Comparison of ENCODE assay signal across 13 mouse cellular contexts in genomic region chr10:79929967-79930825, GRCm38 (mm10). TPM values are rescaled to one million over a fixed set of nuclear protein-coding genes. Genes with fewer than 3 reads are reported as not detected.
DNase-seq lines count a peak whose midpoint lies in the region; ATAC-seq lines count a peak whose summit lies in the region.
"Had no signal": no experiment of that assay in that cellular context is flagged by ENCODE, and none has a peak within 500 bp of the region (broad histone marks: within the 10 kb centered on the region; RNA-seq: fewer than 3 reads in every experiment).

No protein-coding gene starts in this region.

- no peaks in the 10 kb centered on the region for H3K27me3 ChIP-seq in heart, embryonic 10.5 days (ENCODE audit: insufficient read depth, poor library complexity, severe bottlenecking)
- no peaks in the 10 kb centered on the region for H3K27me3 ChIP-seq in neural tube, embryonic 12.5 days (replicated peaks)
- no peaks in the 10 kb centered on the region for H3K27me3 ChIP-seq in limb, embryonic 13.5 days

- peak overlapping the region; percentile 35; the same call in 1 of the 2 replicates for H3K9ac ChIP-seq in neural tube, embryonic 12.5 days
- no peak overlapping the region for H3K9ac ChIP-seq in limb, embryonic 13.5 days

- WGBS in heart, embryonic 10.5 days = 89% methylated on average over 18 of the region's 18 CpGs
- 83% methylated on average over 18 of the region's 18 CpGs for WGBS in neural tube, embryonic 12.5 days
- 83% methylated on average over 18 of the region's 18 CpGs for WGBS in limb, embryonic 13.5 days

- no peaks in the 10 kb centered on the region for H3K9me3 ChIP-seq in heart, embryonic 10.5 days
- no peaks in the 10 kb centered on the region for H3K9me3 ChIP-seq in neural tube, embryonic 12.5 days
- no peaks in the 10 kb centered on the region for H3K9me3 ChIP-seq in limb, embryonic 13.5 days

- H3K36me3 ChIP-seq in heart, embryonic 10.5 days = peaks cover 49% of the 10 kb centered on the region
- H3K36me3 ChIP-seq in neural tube, embryonic 12.5 days = peaks cover 35% of the 10 kb centered on the region
- H3K36me3 ChIP-seq in limb, embryonic 13.5 days = peaks cover 48% of the 10 kb centered on the region

- DNase-seq in heart, embryonic 10.5 days (ENCODE audit: low spot score) = no peak
- DNase-seq in heart, adult 8-10 months (ENCODE audit: low spot score) = no peak
- no peak for DNase-seq in neural tube, embryonic 10.5 days (ENCODE audit: extremely low spot score, low spot score)
- no peak for DNase-seq in layer of hippocampus, adult 11-12 months (ENCODE audit: low spot score)
- DNase-seq: thymus, adult 18-20 months had no signal

- H3K4me3 ChIP-seq in heart, embryonic 10.5 days = peak overlapping the region; percentile 99
- peak overlapping the region; percentile 5; the same call in 1 of the 2 replicates for H3K4me3 ChIP-seq in neural tube, embryonic 12.5 days
- H3K4me3 ChIP-seq in limb, embryonic 13.5 days = 0 out of 2 replicates have a peak overlapping the region, but pooled peaks have one; percentile 97

- H3K4me2 ChIP-seq in neural tube, embryonic 12.5 days (replicated peaks) = peak overlapping the region; percentile 93
- peak overlapping the region; percentile 92 for H3K4me2 ChIP-seq in limb, embryonic 13.5 days (replicated peaks)

- H3K27ac ChIP-seq in heart, embryonic 10.5 days = peak overlapping the region; percentile 99
- no peak overlapping the region; the same call in 1 of the 2 replicates for H3K27ac ChIP-seq in neural tube, embryonic 12.5 days
- peak overlapping the region; percentile 22; the same call in 1 of the 2 replicates for H3K27ac ChIP-seq in limb, embryonic 13.5 days

- ATAC-seq in neural tube, embryonic 12.5 days (ENCODE audit: low FRiP score, low read depth) = no peak
- no peak for ATAC-seq in limb, embryonic 13.5 days (ENCODE audit: low FRiP score, low read depth)
- ATAC-seq in granulocyte monocyte progenitor cell, adult 5-6 weeks (replicated peaks; ENCODE audit: poor library complexity, severe bottlenecking) = no peak

- H3K4me1 ChIP-seq in heart, embryonic 10.5 days = peaks cover 83% of the 10 kb centered on the region
- H3K4me1 ChIP-seq in neural tube, embryonic 12.5 days = peaks cover 66% of the 10 kb centered on the region
- peaks cover 77% of the 10 kb centered on the region for H3K4me1 ChIP-seq in limb, embryonic 13.5 days

RNA-seq across cellular contexts. Expression of gene Arid3a, which starts 3.4 kb away (rescaled TPM):
- polyA plus RNA-seq in heart, embryonic 10.5 days (2016; fragmentation: Nextera tagmentation; extraction: Ambion mirVana) = 12.5 and 16.4 TPM in 2 replicates
- total RNA-seq in heart, adult 8-10 months (2022) = 1 to 10 TPM; 1.2 to 1.7 (median 1.3) TPM
- polyA plus RNA-seq in neural tube, embryonic 12.5 days (2016; fragmentation: Nextera tagmentation; extraction: Ambion mirVana) = 4.9 and 7.7 TPM in 2 replicates
- 5.5 and 6.2 TPM in 2 replicates for polyA plus RNA-seq in limb, embryonic 13.5 days (2015; fragmentation: Nextera tagmentation; extraction: Ambion mirVana)
- 21.2 and 22.5 TPM in 2 replicates for total RNA-seq in granulocyte monocyte progenitor cell, adult 5-6 weeks (2014; fragmentation: Nextera tagmentation)
- 32.4 and 36.7 TPM in 2 replicates for total RNA-seq in granulocyte monocyte progenitor cell, adult 5-6 weeks (2017)

RNA-seq across cellular contexts. Expression of gene R3hdm4, which starts 9.2 kb away (rescaled TPM):
- 88.7 and 96.0 TPM in 2 replicates for polyA plus RNA-seq in heart, embryonic 10.5 days (2016; fragmentation: Nextera tagmentation; extraction: Ambion mirVana)
- total RNA-seq in heart, adult 8-10 months (2022) = 10 to 100 TPM; 75.2 to 85.9 (median 81.0) TPM
- polyA plus RNA-seq in neural tube, embryonic 12.5 days (2016; fragmentation: Nextera tagmentation; extraction: Ambion mirVana) = 185 and 186 TPM in 2 replicates
- polyA plus RNA-seq in limb, embryonic 13.5 days (2015; fragmentation: Nextera tagmentation; extraction: Ambion mirVana) = 186 and 188 TPM in 2 replicates
- 62.9 and 64.6 TPM in 2 replicates for total RNA-seq in granulocyte monocyte progenitor cell, adult 5-6 weeks (2014; fragmentation: Nextera tagmentation)
- total RNA-seq in granulocyte monocyte progenitor cell, adult 5-6 weeks (2017) = 39.1 and 40.4 TPM in 2 replicates

RNA-seq across cellular contexts. Expression of gene Kiss1r, which starts 13.4 kb away (rescaled TPM):
- polyA plus RNA-seq in heart, embryonic 10.5 days (2016; fragmentation: Nextera tagmentation; extraction: Ambion mirVana) = 0.31 and 0.33 TPM in 2 replicates
- under 1 TPM; 0.28 to 0.62 (median 0.32) TPM for total RNA-seq in heart, adult 8-10 months (2022)
- polyA plus RNA-seq in neural tube, embryonic 12.5 days (2016; fragmentation: Nextera tagmentation; extraction: Ambion mirVana) = 1.1 and 1.3 TPM in 2 replicates
- polyA plus RNA-seq in limb, embryonic 13.5 days (2015; fragmentation: Nextera tagmentation; extraction: Ambion mirVana) = 0.94 and 1.0 TPM in 2 replicates
- total RNA-seq in granulocyte monocyte progenitor cell, adult 5-6 weeks (2014; fragmentation: Nextera tagmentation) = not detected in 2 replicates
- total RNA-seq in granulocyte monocyte progenitor cell, adult 5-6 weeks (2017) = 0.26 TPM in 1 of 2 replicates, not detected in the other

RNA-seq across cellular contexts. Expression of gene Gm26602, which starts 19.5 kb away (rescaled TPM):
- 1.4 and 4.0 TPM in 2 replicates for polyA plus RNA-seq in heart, embryonic 10.5 days (2016; fragmentation: Nextera tagmentation; extraction: Ambion mirVana)
- not detected for total RNA-seq in heart, adult 8-10 months (2022)
- 28.4 and 40.5 TPM in 2 replicates for polyA plus RNA-seq in neural tube, embryonic 12.5 days (2016; fragmentation: Nextera tagmentation; extraction: Ambion mirVana)
- 20.3 TPM in 1 of 2 replicates, not detected in the other for polyA plus RNA-seq in limb, embryonic 13.5 days (2015; fragmentation: Nextera tagmentation; extraction: Ambion mirVana)
- total RNA-seq in granulocyte monocyte progenitor cell, adult 5-6 weeks (2014; fragmentation: Nextera tagmentation) = not detected in 2 replicates
- 0.98 TPM in 1 of 2 replicates, not detected in the other for total RNA-seq in granulocyte monocyte progenitor cell, adult 5-6 weeks (2017)
- total RNA-seq: heart, adult 18-20 months; neutrophil, adult 5-6 weeks had no signal
- polyA plus RNA-seq: large intestine, adult 2 months; liver, embryonic 16.5 days; small intestine, adult 2 months had no signal

RNA-seq across cellular contexts. Expression of gene Med16, which starts 21.5 kb away (rescaled TPM):
- polyA plus RNA-seq in heart, embryonic 10.5 days (2016; fragmentation: Nextera tagmentation; extraction: Ambion mirVana) = 51.9 and 54.4 TPM in 2 replicates
- total RNA-seq in heart, adult 8-10 months (2022) = 10 to 100 TPM; 48.5 to 65.2 (median 53.3) TPM
- 60.5 and 62.6 TPM in 2 replicates for polyA plus RNA-seq in neural tube, embryonic 12.5 days (2016; fragmentation: Nextera tagmentation; extraction: Ambion mirVana)
- 44.9 and 46.8 TPM in 2 replicates for polyA plus RNA-seq in limb, embryonic 13.5 days (2015; fragmentation: Nextera tagmentation; extraction: Ambion mirVana)
- 14.1 and 20.3 TPM in 2 replicates for total RNA-seq in granulocyte monocyte progenitor cell, adult 5-6 weeks (2014; fragmentation: Nextera tagmentation)
- total RNA-seq in granulocyte monocyte progenitor cell, adult 5-6 weeks (2017) = 17.0 and 18.7 TPM in 2 replicates

Comparison
In these comparisons a context has a peak if more than half of its experiments do, and no peak if none do; other contexts are left out.
1. H3K4me3 ChIP-seq: peak in every context shown above with its lines; median percentile 99 in heart, embryonic 10.5 days; 97 in limb, embryonic 13.5 days; 5 in neural tube, embryonic 12.5 days.